Mouse (Mus musculus): ENCODE data around the gene Lztfl1. TPM values are rescaled to one million over a fixed set of nuclear protein-coding genes. Genes with fewer than 3 reads are reported as not detected.
"Not testable (repeated sequence)": the region's sequence is repeated elsewhere in the genome, so short reads cannot be mapped to it uniquely, and the experiment has no call there.

Lztfl1 gene
- polyA plus RNA-seq, 1 experiment from 2014 or later = 36.6 TPM

- not testable (repeated sequence) for DNase-seq (ENCODE audit: low spot score); H3K9me3 ChIP-seq; H3K27me3 ChIP-seq (ENCODE audit: insufficient read depth, poor library complexity, severe bottlenecking); H3K27ac ChIP-seq; H3K4me1 ChIP-seq (replicated peaks); H3K4me3 ChIP-seq; H3K36me3 ChIP-seq
- 90% methylated on average over 18 of the region's 18 CpGs for WGBS
These were observed 57.4 kb downstream of the Lztfl1 start for GRCm38 (mm10) chr9:123659986-123660676.

GRCm38 (mm10) chr9:123658981-123659380 lies 58.5 kb downstream of the Lztfl1 start:
- Histone ChIP-seq H3K4me3 (no peak overlapping the region), H3K36me3 (no peaks in the 10 kb centered on the region), H3K27ac (no peak overlapping the region), H3K27me3 (ENCODE audit: insufficient read depth, poor library complexity, severe bottlenecking) (no peaks in the 10 kb centered on the region), H3K4me1 (replicated peaks) (no peaks in the 10 kb centered on the region), H3K9me3 (no peaks in the 10 kb centered on the region)
- no peak for DNase-seq (ENCODE audit: low spot score)

- no peaks in the 10 kb centered on the region for H3K4me1 ChIP-seq (replicated peaks)
- 87% methylated on average over 3 of the region's 3 CpGs for WGBS
- DNase-seq (ENCODE audit: low spot score) = no peak
- H3K27me3 ChIP-seq (ENCODE audit: insufficient read depth, poor library complexity, severe bottlenecking) = no peaks in the 10 kb centered on the region
- no peaks in the 10 kb centered on the region for H3K36me3 ChIP-seq
- H3K9me3 ChIP-seq = no peaks in the 10 kb centered on the region
- H3K27ac ChIP-seq = no peak overlapping the region
- H3K4me3 ChIP-seq = no peak overlapping the region
These were observed 60.0 kb downstream of the Lztfl1 start for GRCm38 (mm10) chr9:123657457-123657856.

GRCm38 (mm10) chr9:123651369-123651768 lies 66.1 kb downstream of the Lztfl1 start:
- Histone ChIP-seq H3K27me3 (ENCODE audit: insufficient read depth, poor library complexity, severe bottlenecking) (no peaks in the 10 kb centered on the region), H3K4me1 (replicated peaks) (0 out of 2 replicates have a peak, but pooled peaks cover 3% of the 10 kb centered on the region), H3K9me3 (no peaks in the 10 kb centered on the region), H3K27ac (no peak overlapping the region), H3K36me3 (no peaks in the 10 kb centered on the region), H3K4me3 (no peak overlapping the region)
- 58% methylated on average over 4 of the region's 4 CpGs for WGBS
- DNase-seq (ENCODE audit: low spot score) = no peak

GRCm38 (mm10) chr9:123649785-123650511 lies 67.5 kb downstream of the Lztfl1 start:
- Histone ChIP-seq H3K4me3 (no peak overlapping the region), H3K4me1 (replicated peaks) (0 out of 2 replicates have a peak, but pooled peaks cover 3% of the 10 kb centered on the region), H3K27ac (no peak overlapping the region), H3K36me3 (no peaks in the 10 kb centered on the region), H3K27me3 (ENCODE audit: insufficient read depth, poor library complexity, severe bottlenecking) (no peaks in the 10 kb centered on the region), H3K9me3 (no peaks in the 10 kb centered on the region)
- WGBS = 83% methylated on average over 2 of the region's 2 CpGs
- no peak for DNase-seq (ENCODE audit: low spot score)

Other genes starting within 250 kb of the Lztfl1 start
- gene Limd1, start 239.0 kb downstream of the Lztfl1 start, polyA plus RNA-seq (2016; fragmentation: Nextera tagmentation; extraction: Ambion mirVana) = 49.0 and 53.1 TPM in 2 replicates
- 35.8 and 44.0 TPM in 2 replicates for gene Sacm1l, start 187.9 kb downstream of the Lztfl1 start, polyA plus RNA-seq (2016; fragmentation: Nextera tagmentation; extraction: Ambion mirVana)
- gene Slc6a20b, start 85.1 kb downstream of the Lztfl1 start, polyA plus RNA-seq (2016; fragmentation: Nextera tagmentation; extraction: Ambion mirVana) = 0.14 and 0.34 TPM in 2 replicates
- gene Ccr9, start 39.3 kb downstream of the Lztfl1 start, polyA plus RNA-seq (2016; fragmentation: Nextera tagmentation; extraction: Ambion mirVana) = 0.04 and 0.09 TPM in 2 replicates
- gene Slc6a20a, start 38.8 kb downstream of the Lztfl1 start, polyA plus RNA-seq (2016; fragmentation: Nextera tagmentation; extraction: Ambion mirVana) = 0.63 and 0.85 TPM in 2 replicates
- 0.09 TPM in 1 of 2 replicates, not detected in the other for gene Cxcr6, start 88.8 kb upstream of the Lztfl1 start, polyA plus RNA-seq (2016; fragmentation: Nextera tagmentation; extraction: Ambion mirVana)
- 8.5 and 9.4 TPM in 2 replicates for gene Fyco1, start 134.2 kb upstream of the Lztfl1 start, polyA plus RNA-seq (2016; fragmentation: Nextera tagmentation; extraction: Ambion mirVana)
- 0.05 TPM in 1 of 2 replicates, not detected in the other for gene Xcr1, start 144.3 kb upstream of the Lztfl1 start, polyA plus RNA-seq (2016; fragmentation: Nextera tagmentation; extraction: Ambion mirVana)